Mouse (Mus musculus) stomach, embryonic 15.5 days (tissue): ENCODE data around the gene Trim44. TPM values are rescaled to one million over a fixed set of nuclear protein-coding genes. Genes with fewer than 3 reads are reported as not detected.

Experiments used
- ATAC-seq: fragments of 200-750 bp; cut with Nextera tagmentation; 2 replicates; pipeline ENCODE4 v1.8.0; 2017; ENCODE audit warnings: low read depth, moderate number of reproducible peaks, moderate TSS enrichment; ENCODE audit not compliant: insufficient read depth, low FRiP score
- H3K27ac ChIP-seq: fragments of 300-500 bp; sonication (generic); 2 replicates; pipeline ENCODE4 v1.5.1; 2015; ENCODE audit warnings: mild to moderate bottlenecking, inconsistent platforms
- H3K27me3 ChIP-seq: fragments of 300-500 bp; sonication (generic); replicated peaks from 2 replicates; pipeline ENCODE4 v1.6.1; 2015; ENCODE audit warnings: inconsistent platforms
- H3K36me3 ChIP-seq: fragments of 300-500 bp; sonication (generic); 2 replicates; pipeline ENCODE4 v1.6.1; 2015; ENCODE audit warnings: inconsistent platforms
- H3K4me1 ChIP-seq: fragments of 300-500 bp; sonication (generic); 2 replicates; pipeline ENCODE4 v1.6.1; 2015; ENCODE audit warnings: inconsistent platforms
- H3K4me2 ChIP-seq: fragments of 300-500 bp; sonication (generic); 2 replicates; pipeline ENCODE4 v1.6.1; 2015; ENCODE audit warnings: mild to moderate bottlenecking, inconsistent platforms
- H3K4me3 ChIP-seq: fragments of 300-500 bp; sonication (generic); replicated peaks from 2 replicates; pipeline ENCODE4 v1.5.1; 2015; ENCODE audit warnings: inconsistent platforms
- H3K9ac ChIP-seq: fragments of 300-500 bp; sonication (generic); 2 replicates; pipeline ENCODE4 v1.6.1; 2015; ENCODE audit warnings: inconsistent platforms
- H3K9me3 ChIP-seq: fragments of 300-500 bp; sonication (generic); 2 replicates; pipeline ENCODE4 v1.6.1; 2016; ENCODE audit warnings: inconsistent platforms
- WGBS: fragments of 180-500 bp; shearing (Covaris S2); methylation state at CpG from one replicate; pipeline ENCODE4 v1.1.7; 2015; 5-methylcytosine and 5-hydroxymethylcytosine counted together
- polyA plus RNA-seq: library from polyadenylated mRNA; unstranded; fragments of >200 nt; fragmentation: Nextera tagmentation; extraction: Ambion mirVana; gene quantifications from 2 replicates; pipeline ENCODE4 v1.2.1, GENCODE M21; 2015

Trim44 gene
- polyA plus RNA-seq, result 32.0 and 35.5 TPM in 2 replicates

DNA sequence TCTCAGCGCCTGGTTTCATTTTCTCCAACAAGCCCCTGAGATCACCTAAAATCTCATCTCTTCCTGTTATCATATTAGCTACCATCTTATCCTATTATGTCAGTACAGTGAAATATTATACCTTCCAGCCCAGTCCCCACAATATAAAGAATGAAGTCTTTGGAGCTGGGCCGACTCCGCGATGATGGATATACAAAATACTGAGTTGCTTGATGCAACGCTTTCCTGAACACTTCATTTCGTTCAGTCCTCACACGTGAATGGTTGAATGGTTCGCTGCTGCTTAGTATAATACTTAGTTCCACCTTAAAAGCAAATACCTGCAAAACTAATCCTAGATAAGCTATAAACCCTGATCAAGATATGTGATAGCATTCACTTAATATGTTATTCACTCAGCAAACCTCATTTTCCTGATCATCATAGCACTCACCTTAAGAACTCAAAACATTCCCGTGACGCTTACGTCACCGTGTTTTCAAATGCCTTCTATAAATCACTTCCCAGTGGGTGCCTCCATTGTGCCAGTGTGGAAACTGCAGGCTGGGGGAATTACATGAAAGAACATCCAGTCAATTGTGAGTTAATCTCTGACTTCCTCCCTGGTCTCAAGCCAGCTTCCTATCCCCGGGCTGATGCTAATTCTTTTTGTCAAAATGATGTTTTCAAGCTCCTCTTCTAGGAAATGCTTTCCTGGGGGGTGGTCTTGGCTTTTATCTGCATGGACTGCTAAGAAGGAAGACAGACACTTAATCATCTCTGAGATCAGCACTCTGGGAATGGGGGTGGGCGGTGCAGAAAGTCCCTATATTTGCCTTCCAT, at the start of gene Trim44:
Trim44 (minus strand) TSS at position 466 of the 822 bp plus-strand sequence.
- no peaks in the 10 kb centered on the region for H3K27me3 ChIP-seq
- peak within 1 kb of the TSS; percentile 7 for H3K4me3 ChIP-seq
- H3K4me1 ChIP-seq, result peaks cover 13% of the 10 kb centered on the region
- ATAC-seq, result peak; percentile 15; the same call in 1 of the 2 replicates
- no peak within 1 kb of the TSS for H3K27ac ChIP-seq
- no peaks in the 10 kb centered on the region for H3K36me3 ChIP-seq
- no peaks in the 10 kb centered on the region for H3K9me3 ChIP-seq
- H3K4me2 ChIP-seq, result peak within 1 kb of the TSS; percentile 37
- H3K9ac ChIP-seq, result no peak within 1 kb of the TSS
- WGBS, result 22% methylated on average over 14 of the region's 14 CpGs

DNA sequence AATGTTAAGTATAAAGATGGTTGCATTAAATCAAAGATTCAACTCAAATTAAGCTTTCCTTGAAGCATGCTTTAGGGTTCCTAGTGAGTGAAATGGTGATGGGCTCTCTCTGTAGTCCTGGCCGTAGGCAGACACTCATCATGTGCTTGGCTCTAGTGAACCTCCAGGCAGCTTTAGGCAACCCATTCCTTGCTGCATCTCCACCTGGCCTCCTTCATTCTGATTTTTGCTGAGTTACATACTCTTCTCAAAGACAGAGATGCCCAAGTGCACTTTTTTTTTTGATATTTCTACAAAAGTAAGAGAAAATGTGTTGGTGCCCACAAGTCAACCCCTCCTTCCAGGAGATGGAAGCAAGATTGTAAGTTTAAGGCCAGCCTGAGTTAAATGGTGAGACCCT, 47.5 kb upstream of the Trim44 start:
- no peaks in the 10 kb centered on the region for H3K9me3 ChIP-seq
- WGBS, result 79% methylated on average over 1 of the region's 1 CpGs
- no peak overlapping the region for H3K9ac ChIP-seq
- peaks cover 11% of the 10 kb centered on the region for H3K4me1 ChIP-seq
- no peak overlapping the region for H3K27ac ChIP-seq
- no peak overlapping the region for H3K4me2 ChIP-seq
- no peak for ATAC-seq
- H3K27me3 ChIP-seq, result no peaks in the 10 kb centered on the region
- H3K4me3 ChIP-seq, result no peak overlapping the region
- no peaks in the 10 kb centered on the region for H3K36me3 ChIP-seq

DNA sequence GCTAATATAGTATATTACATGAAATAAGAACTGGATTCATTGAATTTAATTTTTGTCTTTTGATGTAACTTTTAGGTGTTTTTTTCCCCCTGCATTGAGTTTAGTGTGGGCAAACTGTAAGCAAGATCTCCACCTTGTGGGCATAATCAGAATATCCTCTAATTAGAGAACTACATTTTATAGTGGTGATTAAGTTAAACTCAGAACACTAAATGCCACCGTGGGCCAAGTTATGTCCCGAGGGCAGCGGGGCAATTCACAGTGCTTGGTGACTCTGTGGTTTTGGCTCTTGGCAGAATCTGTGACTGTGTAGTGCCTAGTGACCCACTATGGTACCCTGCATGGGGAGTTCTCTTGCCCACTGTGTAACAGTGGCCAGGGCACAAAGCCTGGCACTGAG, 45.8 kb upstream of the Trim44 start:
- H3K4me3 ChIP-seq, result no peak overlapping the region
- H3K9me3 ChIP-seq, result no peaks in the 10 kb centered on the region
- H3K36me3 ChIP-seq, result no peaks in the 10 kb centered on the region
- no peak overlapping the region for H3K27ac ChIP-seq
- no peak overlapping the region for H3K9ac ChIP-seq
- no peaks in the 10 kb centered on the region for H3K27me3 ChIP-seq
- no peak overlapping the region for H3K4me2 ChIP-seq
- H3K4me1 ChIP-seq, result peaks cover 13% of the 10 kb centered on the region
- 40% methylated on average over 3 of the region's 3 CpGs for WGBS
- ATAC-seq, result no peak

DNA sequence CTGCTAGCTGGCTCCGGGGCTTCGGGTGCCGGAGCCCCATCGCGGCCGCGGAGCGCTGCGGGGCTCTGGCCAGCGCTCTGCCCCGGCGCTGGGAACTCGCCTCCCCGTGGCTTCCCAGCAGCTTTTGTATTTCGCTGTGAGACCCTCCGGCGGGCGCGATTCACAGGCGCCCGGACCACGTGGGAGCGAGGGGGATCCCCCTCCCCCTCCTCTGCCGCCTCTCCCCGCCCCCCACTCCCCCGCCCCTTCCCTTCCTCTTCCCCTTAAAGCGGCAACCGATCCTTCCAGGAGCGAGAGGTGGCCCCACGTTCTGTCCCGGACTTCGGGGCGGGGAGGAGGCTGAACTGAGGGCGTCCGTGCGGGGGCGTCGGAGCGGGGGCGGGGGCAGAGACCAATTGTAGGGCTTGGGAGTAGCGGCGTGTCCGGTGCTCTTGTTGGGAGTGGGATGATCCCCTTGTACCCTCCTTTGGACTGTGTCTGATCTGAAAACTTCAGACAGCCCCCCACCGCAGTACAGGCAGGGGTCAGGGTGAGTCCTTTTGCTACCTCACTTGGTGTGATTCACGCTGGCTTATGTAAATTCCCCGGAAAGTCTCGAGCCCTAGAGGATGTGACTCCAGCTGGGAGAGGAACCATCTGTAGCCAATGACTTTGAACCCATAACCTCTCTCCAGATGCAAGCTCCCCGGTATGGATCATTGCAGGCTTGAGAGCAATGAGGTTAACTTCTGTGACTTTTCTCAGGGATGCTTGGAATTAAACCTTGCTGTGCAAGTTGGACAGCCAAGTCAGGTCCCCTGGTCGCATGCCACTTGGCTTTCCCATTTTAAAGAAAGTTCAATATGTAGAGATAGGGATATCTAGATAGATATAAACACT, 44.3 kb upstream of the Trim44 start, which contains the start of gene Fjx1:
Fjx1 (minus strand) TSS at position 829 of the 879 bp plus-strand sequence.
- H3K27ac ChIP-seq, result peak within 1 kb of the TSS; percentile 86
- no peaks in the 10 kb centered on the region for H3K9me3 ChIP-seq
- peak; percentile 56 for ATAC-seq
- peak within 1 kb of the TSS; percentile 96 for H3K4me2 ChIP-seq
- H3K27me3 ChIP-seq, result no peaks in the 10 kb centered on the region
- peak within 1 kb of the TSS; percentile 70 for H3K9ac ChIP-seq
- 1% methylated on average over 45 of the region's 49 CpGs for WGBS
- H3K4me3 ChIP-seq, result peak within 1 kb of the TSS; percentile 73
- no peaks in the 10 kb centered on the region for H3K36me3 ChIP-seq
- peaks cover 13% of the 10 kb centered on the region for H3K4me1 ChIP-seq

DNA sequence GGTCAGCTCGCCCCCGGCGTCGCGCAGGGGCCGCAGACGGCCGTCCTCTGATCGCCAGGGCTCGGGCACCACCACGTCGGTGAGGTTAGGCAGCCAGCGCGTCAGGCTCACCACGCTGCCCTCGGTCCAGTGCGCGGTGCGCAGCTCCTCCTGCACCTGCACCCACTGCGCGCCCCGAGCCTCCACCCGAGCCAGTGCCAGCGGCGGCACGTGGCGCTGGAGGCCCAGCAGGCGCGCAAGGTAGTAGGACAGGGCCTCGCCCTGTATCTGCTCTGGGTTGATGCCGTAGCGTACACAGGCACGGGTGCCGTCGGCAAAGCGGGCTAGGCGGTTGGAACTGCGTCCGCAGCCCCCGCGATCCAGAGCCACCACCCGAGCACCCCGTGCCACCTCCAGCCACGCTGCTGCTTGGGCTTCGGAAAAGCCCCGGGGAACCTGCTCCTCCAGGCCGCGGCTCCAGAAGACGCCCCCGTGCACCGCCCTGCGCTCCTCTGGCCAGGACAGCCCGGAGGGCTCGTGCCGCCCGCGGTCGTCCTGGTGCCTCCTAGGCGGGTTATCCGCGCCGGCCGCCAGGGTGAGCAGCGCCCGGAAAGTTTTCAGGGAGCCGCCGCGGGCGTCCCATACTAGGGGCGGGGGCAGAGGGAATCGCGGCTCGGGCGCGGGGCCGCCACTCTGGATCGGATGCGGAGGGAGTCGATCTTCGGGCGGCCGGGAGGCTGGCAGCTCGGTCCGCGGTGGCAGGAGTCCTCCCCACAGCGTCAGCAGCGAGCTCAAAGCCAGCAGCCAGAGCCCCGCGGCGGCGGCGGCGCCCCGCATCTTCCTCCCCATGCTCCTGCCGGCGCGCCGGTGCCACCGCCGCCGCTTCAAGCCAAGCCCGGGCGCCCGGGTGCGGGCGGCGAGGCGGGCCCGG, 43.4 kb upstream of the Trim44 start:
- Histone ChIP-seq H3K27ac (peak overlapping the region; percentile 86), H3K27me3 (no peaks in the 10 kb centered on the region), H3K36me3 (no peaks in the 10 kb centered on the region), H3K9ac (peak overlapping the region; percentile 70), H3K4me1 (peaks cover 13% of the 10 kb centered on the region), H3K4me3 (peak overlapping the region; percentile 73), H3K9me3 (no peaks in the 10 kb centered on the region), H3K4me2 (peak overlapping the region; percentile 96)
- WGBS, result under 1% methylated on average over 108 of the region's 109 CpGs
- peak; percentile 34 for ATAC-seq

DNA sequence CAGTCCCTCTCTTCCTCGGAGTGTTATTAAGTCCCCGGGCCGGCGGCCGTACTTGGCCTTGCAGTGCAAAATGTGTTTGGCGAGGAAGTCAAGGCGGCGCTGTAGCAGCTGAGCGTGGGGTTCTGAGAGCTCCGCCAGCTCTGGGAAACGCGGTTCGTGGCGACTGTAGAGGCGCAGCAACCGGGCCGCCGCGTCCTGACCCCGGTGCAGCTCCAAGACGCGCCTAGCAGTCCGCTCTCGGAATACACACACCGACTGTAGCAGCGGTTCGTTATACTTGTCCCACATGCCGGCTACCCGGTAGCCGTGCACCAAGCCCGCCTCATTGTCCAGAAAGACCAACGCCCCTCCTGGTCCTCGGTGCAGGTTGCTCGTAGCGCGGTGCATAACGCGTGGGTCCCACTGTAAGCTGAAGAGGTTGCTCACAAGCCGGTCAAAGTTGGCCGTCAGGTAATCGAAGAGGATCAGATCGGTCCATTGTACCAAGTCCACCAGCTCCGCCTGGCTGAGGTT, 42.7 kb upstream of the Trim44 start:
- no peak for ATAC-seq
- under 1% methylated on average over 43 of the region's 43 CpGs for WGBS

DNA sequence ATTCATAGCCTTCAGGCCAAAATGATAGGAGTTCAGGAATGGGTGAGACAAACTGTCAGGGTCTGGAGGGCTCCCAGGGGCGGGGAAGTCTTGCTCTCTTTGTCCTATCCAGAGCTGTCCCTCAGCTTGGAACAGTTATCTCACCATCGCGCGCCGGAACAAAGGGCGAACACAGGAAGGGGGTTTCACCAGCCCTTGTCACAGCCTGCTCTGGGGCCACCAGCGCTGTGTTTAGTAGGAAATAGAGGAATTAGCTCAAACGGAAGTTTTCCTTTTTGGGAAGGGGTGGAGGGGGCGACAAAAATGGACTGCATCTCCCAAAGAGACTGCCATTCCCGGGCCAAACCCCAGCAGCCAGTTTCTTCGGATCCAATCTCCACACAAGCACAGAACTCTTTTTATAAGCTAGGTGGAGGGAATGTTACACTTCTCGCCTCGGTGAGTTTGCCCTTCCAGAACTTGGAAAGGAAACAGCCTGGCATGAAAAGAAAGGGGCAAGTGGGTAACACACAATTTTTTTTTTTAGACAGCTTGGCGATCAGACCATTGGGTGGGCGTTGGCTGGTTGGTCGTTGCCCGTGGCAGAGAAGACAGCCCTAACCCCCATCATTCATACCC, 42.1 kb upstream of the Trim44 start:
- peaks cover 13% of the 10 kb centered on the region for H3K4me1 ChIP-seq
- H3K36me3 ChIP-seq, result no peaks in the 10 kb centered on the region
- H3K9me3 ChIP-seq, result no peaks in the 10 kb centered on the region
- no peaks in the 10 kb centered on the region for H3K27me3 ChIP-seq
- ATAC-seq, result no peak
- H3K27ac ChIP-seq, result no peak overlapping the region
- WGBS, result 6% methylated on average over 17 of the region's 17 CpGs
- peak overlapping the region; percentile 70; the same call in 1 of the 2 replicates for H3K9ac ChIP-seq
- peak overlapping the region; percentile 96 for H3K4me2 ChIP-seq
- H3K4me3 ChIP-seq, result peak overlapping the region; percentile 73

More for the DNA sequence above, 42.7 kb upstream of the Trim44 start:
- Histone ChIP-seq H3K9ac (peak overlapping the region; percentile 70; the same call in 1 of the 2 replicates), H3K36me3 (no peaks in the 10 kb centered on the region), H3K4me2 (peak overlapping the region; percentile 96), H3K4me3 (peak overlapping the region; percentile 73), H3K4me1 (peaks cover 13% of the 10 kb centered on the region), H3K27me3 (no peaks in the 10 kb centered on the region), H3K9me3 (no peaks in the 10 kb centered on the region), H3K27ac (no peak overlapping the region)

DNA sequence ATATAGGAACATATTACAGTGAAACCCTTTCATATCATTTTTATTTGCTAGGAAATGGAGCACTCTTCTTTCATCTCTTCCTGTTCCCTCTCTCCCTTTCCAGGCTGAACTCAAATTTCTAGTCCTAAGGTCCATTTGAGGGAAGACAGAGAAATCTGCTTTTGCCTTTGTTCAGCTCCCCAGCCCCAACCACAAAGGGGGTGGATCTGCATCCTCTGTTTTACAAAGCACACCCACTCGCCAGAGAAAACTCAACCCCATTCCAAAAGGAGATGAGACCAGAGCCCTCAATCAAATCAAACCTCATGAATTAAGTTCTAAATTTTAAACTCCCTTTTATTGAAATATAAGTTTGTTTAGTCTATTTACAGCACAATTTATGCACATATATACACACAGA, 41.4 kb upstream of the Trim44 start:
- ATAC-seq, result no peak
- WGBS, result 65% methylated on average over 1 of the region's 1 CpGs
- no peak overlapping the region for H3K4me3 ChIP-seq

DNA sequence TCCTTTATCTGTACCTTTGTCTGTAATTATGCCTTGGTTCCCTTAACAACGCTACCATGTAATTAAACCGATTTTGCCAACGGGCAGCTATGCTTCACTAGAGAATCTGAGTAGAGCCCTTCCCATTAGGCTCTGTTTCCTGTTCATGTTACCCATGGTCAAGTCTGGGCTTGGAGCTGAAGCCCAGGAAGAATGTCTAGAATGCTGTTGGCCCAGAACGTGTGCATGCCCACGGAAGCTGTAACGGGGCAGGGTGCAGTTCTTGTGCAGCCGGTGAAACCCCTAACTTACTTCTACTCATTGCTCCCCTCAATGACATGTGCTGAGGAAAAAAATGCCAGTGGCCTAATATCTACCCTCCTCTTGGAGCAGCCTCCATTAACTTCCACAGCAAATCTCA, 40.2 kb upstream of the Trim44 start:
- H3K36me3 ChIP-seq, result no peaks in the 10 kb centered on the region
- no peak overlapping the region for H3K4me2 ChIP-seq
- H3K9ac ChIP-seq, result no peak overlapping the region
- H3K9me3 ChIP-seq, result no peaks in the 10 kb centered on the region
- H3K27ac ChIP-seq, result no peak overlapping the region
- 81% methylated on average over 7 of the region's 7 CpGs for WGBS
- ATAC-seq, result no peak
- H3K4me1 ChIP-seq, result peaks cover 13% of the 10 kb centered on the region
- H3K4me3 ChIP-seq, result no peak overlapping the region
- H3K27me3 ChIP-seq, result no peaks in the 10 kb centered on the region

More for the DNA sequence above, 41.4 kb upstream of the Trim44 start:
- Histone ChIP-seq H3K4me1 (peaks cover 13% of the 10 kb centered on the region), H3K9me3 (no peaks in the 10 kb centered on the region), H3K27me3 (no peaks in the 10 kb centered on the region), H3K4me2 (no peak overlapping the region), H3K36me3 (no peaks in the 10 kb centered on the region), H3K9ac (no peak overlapping the region), H3K27ac (no peak overlapping the region)

DNA sequence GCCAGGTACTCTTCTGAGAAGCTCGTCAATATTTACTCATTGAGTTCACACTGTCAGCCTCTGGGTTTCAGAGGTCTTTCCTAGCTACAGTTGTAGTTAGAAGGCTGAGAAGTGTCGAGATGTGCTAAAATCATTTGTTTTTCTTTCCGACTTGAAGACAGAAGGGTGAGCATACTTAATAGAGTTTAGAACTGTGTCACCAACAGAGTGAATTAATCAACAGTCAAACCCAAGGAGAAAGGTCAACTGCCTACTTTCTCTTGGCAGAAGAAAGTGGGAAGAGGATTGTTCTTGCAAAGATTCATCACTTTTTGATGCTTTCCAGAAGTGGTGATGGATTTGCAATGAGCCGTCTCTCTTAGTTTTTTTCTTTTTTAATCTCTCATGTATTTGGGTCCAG, 39.2 kb upstream of the Trim44 start:
- no peak overlapping the region for H3K4me2 ChIP-seq
- WGBS, result 46% methylated on average over 4 of the region's 4 CpGs
- no peak overlapping the region for H3K9ac ChIP-seq

More for the DNA sequence above, 39.2 kb upstream of the Trim44 start:
- no peak for ATAC-seq
- H3K4me3 ChIP-seq, result no peak overlapping the region
- H3K27me3 ChIP-seq, result no peaks in the 10 kb centered on the region
- no peaks in the 10 kb centered on the region for H3K9me3 ChIP-seq
- no peak overlapping the region for H3K27ac ChIP-seq
- no peaks in the 10 kb centered on the region for H3K36me3 ChIP-seq
- H3K4me1 ChIP-seq, result peaks cover 10% of the 10 kb centered on the region
